In the genomic region with DNA sequence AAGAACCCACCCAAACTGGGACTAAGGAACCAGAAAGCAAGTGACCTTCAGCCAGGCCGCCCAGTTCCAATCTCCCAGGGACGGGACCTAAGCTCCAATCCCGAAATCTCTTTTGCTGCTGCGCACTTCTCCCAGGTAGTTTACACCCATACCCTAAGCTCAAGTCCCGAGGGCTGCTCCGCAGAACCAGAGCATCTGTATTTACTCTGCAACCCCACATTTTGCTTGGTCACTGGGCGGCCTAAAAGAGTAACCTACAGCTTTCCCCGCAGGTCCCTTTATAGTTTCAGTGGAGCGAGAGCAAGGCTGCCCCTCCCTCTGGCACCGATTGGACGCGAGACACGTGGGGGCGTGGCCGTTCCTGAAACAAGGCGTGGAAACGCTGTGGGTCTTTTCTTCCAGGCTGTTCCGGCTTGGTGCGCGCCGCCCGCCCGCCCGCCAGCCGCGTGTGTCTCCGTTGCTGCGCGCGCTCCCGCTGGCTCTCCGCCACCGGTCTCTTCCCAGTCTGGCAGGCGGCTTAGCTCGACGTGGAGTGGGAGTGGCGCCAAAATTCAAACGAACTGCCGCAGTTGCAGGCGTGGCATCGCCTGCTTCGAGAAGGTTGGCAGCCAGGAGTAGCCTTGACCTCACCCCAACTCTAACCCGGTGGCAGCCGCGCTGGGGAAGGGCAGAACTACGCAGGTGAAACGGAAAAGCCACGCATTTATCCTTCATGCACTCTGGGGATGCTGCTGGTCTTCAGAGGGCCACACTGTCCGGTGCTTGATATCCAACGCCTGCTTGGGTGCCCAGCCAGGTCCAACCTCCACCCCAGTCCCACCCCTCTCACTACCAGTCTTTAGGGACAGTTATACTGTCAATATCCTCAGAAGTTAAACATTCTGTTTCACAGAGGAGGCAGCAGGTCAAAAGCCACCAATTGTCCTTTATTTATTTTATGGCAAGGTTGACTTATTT, we compare ENCODE assay signal across 8 mouse cellular contexts. TPM values are rescaled to one million over a fixed set of nuclear protein-coding genes. Genes with fewer than 3 reads are reported as not detected.
DNase-seq lines count a peak whose midpoint lies in the region; ATAC-seq and TF ChIP-seq lines count a peak whose summit lies in the region.
"Not testable (repeated sequence)": the region's sequence is repeated elsewhere in the genome, so short reads cannot be mapped to it uniquely, and the experiment has no call there.

No protein-coding gene starts in this region.

- intact Hi-C loops in heart, postnatal 14 days (cut with DNase I), result not testable (repeated sequence)

- H3K9me3 ChIP-seq in E14TG2a.4 (ENCODE audit: low read length); forebrain, embryonic 14.5 days (replicated peaks; ENCODE audit: control insufficient read depth, low read length); neural tube, embryonic 15.5 days (replicated peaks): not testable (repeated sequence)

- H3K4me3 ChIP-seq in E14TG2a.4 (replicated peaks; ENCODE audit: low read length), result peak overlapping the region; percentile 70
- H3K4me3 ChIP-seq in forebrain, embryonic 14.5 days (ENCODE audit: low read depth, low read length), result peak overlapping the region; percentile 25
- peak overlapping the region; percentile 42 for H3K4me3 ChIP-seq in neural tube, embryonic 15.5 days (replicated peaks)

- peak; percentile 99 for ATAC-seq in forebrain, embryonic 14.5 days
- ATAC-seq in neural tube, embryonic 15.5 days (ENCODE audit: low FRiP score), result peak; percentile 99

- H3K27me3 ChIP-seq in E14TG2a.4 (ENCODE audit: insufficient read depth, low read length); forebrain, embryonic 14.5 days (replicated peaks; ENCODE audit: control insufficient read depth, insufficient read depth, low read length); neural tube, embryonic 15.5 days (replicated peaks): not testable (repeated sequence)

- H3K4me2 ChIP-seq in forebrain, embryonic 14.5 days (ENCODE audit: low read length), result peak overlapping the region; percentile 46
- peak overlapping the region; percentile 62 for H3K4me2 ChIP-seq in neural tube, embryonic 15.5 days

- peak; percentile 83 for DNase-seq in c-Kit-positive CD71-positive TER-119-positive erythroid progenitor cells, embryonic 14.5 days (ENCODE audit: low spot score)
- DNase-seq in forebrain, embryonic 14.5 days (ENCODE audit: low spot score), result peak; percentile 96
- peak; percentile 100 for DNase-seq in heart, postnatal 14 days
- DNase-seq in layer of hippocampus, adult 11-12 months (ENCODE audit: low spot score), result peak; percentile 99
- peak; percentile 99 for DNase-seq in lung, adult 18-20 months
- peak; percentile 96 for DNase-seq in testis, postnatal 14 days (ENCODE audit: low spot score)

- not testable (repeated sequence) for H3K36me3 ChIP-seq in E14TG2a.4 (ENCODE audit: insufficient read depth, low read length); forebrain, embryonic 14.5 days (ENCODE audit: control insufficient read depth, insufficient read depth, low read length); neural tube, embryonic 15.5 days

- H3K9ac ChIP-seq in forebrain, embryonic 14.5 days (ENCODE audit: low read length), result peak overlapping the region; percentile 43
- H3K9ac ChIP-seq in neural tube, embryonic 15.5 days (replicated peaks), result peak overlapping the region; percentile 45; the same call in 1 of the 2 replicates

- H3K27ac ChIP-seq in forebrain, embryonic 14.5 days (ENCODE audit: low read depth, low read length); neural tube, embryonic 15.5 days (replicated peaks): not testable (repeated sequence)

- not testable (repeated sequence) for TF ChIP-seq CTCF in E14TG2a.4 (conservative IDR thresholded peaks at IDR 0.05; ENCODE audit: low read length)

- H3K4me1 ChIP-seq in E14TG2a.4 (replicated peaks; ENCODE audit: low read depth, low read length); forebrain, embryonic 14.5 days (ENCODE audit: control insufficient read depth, insufficient read depth, low read length); neural tube, embryonic 15.5 days: not testable (repeated sequence)

- 0% methylated on average over 44 of the region's 50 CpGs for WGBS in forebrain, embryonic 14.5 days
- WGBS in neural tube, embryonic 15.5 days, result 1% methylated on average over 48 of the region's 50 CpGs

RNA-seq across cellular contexts. Expression of gene Trim43a, which starts 18.8 kb away (rescaled TPM):
- polyA plus RNA-seq in forebrain, embryonic 14.5 days (2014; fragmentation: Nextera tagmentation; extraction: Ambion mirVana), result 0.11 TPM in 2 replicates
- under 1 TPM; 0.17 to 0.22 TPM for total RNA-seq in heart, postnatal 14 days (2021)
- 0.08 and 0.20 TPM in 2 replicates for polyA plus RNA-seq in neural tube, embryonic 15.5 days (2015; fragmentation: Nextera tagmentation; extraction: Ambion mirVana)

RNA-seq across cellular contexts. Expression of gene Zfp949, which starts 51.7 kb away (rescaled TPM):
- polyA plus RNA-seq in forebrain, embryonic 14.5 days (2014; fragmentation: Nextera tagmentation; extraction: Ambion mirVana), result 11.8 and 14.8 TPM in 2 replicates
- total RNA-seq in heart, postnatal 14 days (2021), result 1 to 10 TPM; 6.9 to 7.8 TPM
- 19.9 and 21.4 TPM in 2 replicates for polyA plus RNA-seq in neural tube, embryonic 15.5 days (2015; fragmentation: Nextera tagmentation; extraction: Ambion mirVana)
